Mouse (Mus musculus) spleen, postnatal 4 days (tissue): ENCODE data around the gene Atxn2l.
A peak's percentile ranks its signal among the peaks of the same experiment; 100 is the strongest.

Experiments used
- DNase-seq, 2 experiments: peaks; one replicate each; pipeline ENCODE4 v3.0.0; 2022; ENCODE audit warnings: low spot score in 2 of 2

The Atxn2l gene

DNA sequence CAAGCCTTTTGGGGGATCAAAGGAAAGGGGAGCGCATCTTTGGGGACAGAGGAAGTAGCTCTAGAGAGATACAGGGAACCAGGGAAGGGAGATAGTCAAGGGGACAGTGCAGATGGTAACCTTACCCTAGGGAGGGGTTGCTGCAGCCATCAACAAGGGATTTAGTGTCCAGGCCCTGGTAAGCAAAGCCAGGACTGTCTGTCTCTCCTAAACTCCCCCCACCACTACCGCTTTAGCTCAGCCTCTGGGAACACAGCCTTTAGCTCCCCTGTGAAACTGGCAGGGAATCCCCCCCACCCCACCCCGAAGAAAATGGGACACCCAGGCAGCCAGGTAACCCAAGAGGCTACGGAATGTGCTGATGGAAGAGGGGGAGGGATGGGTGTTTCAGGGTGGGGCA is 39.7 kb downstream of the Atxn2l start:
- no peak for DNase-seq

GRCm38 (mm10) chr7:126463004-126463403 is 40.2 kb downstream of the Atxn2l start, which contains the start of gene Atp2a1:
Gene Atp2a1 (minus strand): TSS chr7:126463108.
- DNase-seq, result peak in 1 of 2 experiments; percentile 61

- DNase-seq, result no peak
Measured at GRCm38 (mm10) chr7:126461626-126462025, 41.6 kb downstream of the Atxn2l start.

GRCm38 (mm10) chr7:126460623-126461399 is 42.4 kb downstream of the Atxn2l start:
- peak in 1 of 2 experiments; percentile 57 for DNase-seq

DNA sequence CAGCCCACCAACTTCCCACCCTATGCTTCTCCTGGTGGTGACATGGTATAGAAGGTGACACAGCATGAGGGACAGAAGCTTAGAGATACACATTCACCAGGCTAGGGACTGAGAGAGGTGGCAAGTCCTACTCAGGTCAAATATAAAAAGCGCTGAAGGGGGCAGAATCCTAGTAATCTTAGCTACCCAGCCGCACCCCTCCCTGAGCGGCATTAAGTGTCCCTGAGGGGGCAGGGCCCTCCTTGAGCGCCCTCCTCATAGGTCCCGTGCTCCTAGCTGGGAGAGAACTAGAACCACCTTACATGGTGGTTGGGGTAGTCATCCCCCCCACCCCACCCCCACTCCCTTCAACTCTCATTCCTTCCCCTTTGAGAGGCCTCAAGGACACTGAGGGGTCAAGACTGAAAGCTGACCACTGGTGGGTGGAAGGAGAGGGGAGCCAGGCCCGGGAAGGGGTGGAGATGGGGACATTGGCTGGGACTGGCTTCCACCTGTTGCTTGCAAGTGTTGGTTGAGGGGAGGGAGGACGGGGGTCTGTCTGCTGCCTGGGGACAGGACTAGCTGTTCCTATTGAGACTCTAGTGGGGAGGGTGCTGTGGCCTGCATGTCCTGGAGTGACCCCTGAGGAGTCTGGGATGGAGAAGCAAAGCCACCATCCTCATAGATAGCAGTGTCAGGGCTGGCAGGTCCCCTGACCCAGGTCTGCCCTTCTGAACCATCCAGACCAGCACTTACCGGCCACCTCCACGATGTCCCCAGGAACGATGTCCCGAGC is 44.2 kb downstream of the Atxn2l start:
- peak in 1 of 2 experiments; percentile 55 for DNase-seq

- no peak for DNase-seq
Measured at GRCm38 (mm10) chr7:126458225-126458624, 45.0 kb downstream of the Atxn2l start.

- DNase-seq, result peak in 1 of 2 experiments; percentile 58
Measured at GRCm38 (mm10) chr7:126456382-126457266, 46.6 kb downstream of the Atxn2l start.

DNA sequence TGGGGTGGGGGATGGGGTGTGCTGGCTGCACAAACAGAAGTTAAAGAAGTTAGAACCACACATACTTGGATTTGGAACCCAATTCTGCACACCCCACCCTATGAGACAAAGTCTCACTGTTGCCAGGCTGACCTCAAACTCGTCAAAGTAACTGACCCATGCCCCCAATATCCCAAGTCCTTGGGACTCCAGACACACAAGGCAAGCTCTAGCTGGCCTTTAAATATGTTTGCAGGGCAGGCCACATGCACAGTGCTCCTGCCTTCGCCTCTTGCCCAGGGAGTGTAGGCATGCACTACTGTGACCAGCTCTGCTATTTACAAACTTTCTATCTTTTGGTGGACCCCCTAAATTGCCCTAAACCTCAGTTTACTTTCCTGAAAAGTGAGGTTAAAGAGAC is 48.0 kb downstream of the Atxn2l start:
- no peak for DNase-seq

DNA sequence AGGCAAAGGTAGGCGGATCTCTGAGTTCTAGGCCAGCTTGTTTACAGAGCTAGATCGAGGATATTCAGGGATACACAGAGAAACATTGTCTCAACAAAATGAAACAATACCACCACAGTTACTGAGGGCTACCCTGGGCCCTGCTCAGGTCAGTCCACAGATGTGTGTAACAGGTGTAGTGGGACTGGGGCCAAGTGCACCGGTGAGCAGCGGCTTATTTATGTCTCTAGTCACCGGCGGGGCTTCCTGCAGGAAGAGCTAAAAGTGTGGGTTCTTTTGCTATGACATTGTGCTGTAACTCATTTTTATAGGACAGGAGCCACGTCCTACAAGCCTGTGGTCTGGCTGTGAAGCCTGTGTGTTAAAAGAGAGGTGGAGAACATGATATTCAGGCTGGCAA is 49.4 kb downstream of the Atxn2l start:
- DNase-seq, result no peak

DNA sequence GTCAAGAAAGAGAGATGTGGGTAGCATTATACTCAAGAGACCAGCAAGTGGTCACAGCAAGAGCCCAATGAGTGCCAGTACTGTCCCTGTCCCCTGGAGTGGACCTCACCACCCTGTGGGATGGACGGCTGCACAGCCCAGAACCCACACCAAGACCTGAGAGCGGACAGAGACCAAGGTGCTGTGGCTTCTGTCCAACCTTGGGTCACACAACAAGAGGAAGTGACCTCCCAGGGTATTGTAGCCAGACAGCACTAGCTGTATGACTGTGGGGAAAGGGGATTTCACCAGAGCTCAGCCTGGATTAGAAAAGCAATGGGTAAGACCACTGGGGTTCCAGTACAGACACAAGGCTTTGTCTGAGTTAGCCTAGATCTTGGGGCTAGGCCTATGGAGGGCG is 51.0 kb downstream of the Atxn2l start:
- no peak for DNase-seq

- no peak for DNase-seq
Measured at GRCm38 (mm10) chr7:126450641-126451040, 52.6 kb downstream of the Atxn2l start.

- DNase-seq, result peak in 1 of 2 experiments; percentile 60
Measured at GRCm38 (mm10) chr7:126449991-126450390, 53.2 kb downstream of the Atxn2l start.

- peak in 1 of 2 experiments; percentile 63 for DNase-seq
Measured at GRCm38 (mm10) chr7:126448481-126448880, 54.8 kb downstream of the Atxn2l start.

DNA sequence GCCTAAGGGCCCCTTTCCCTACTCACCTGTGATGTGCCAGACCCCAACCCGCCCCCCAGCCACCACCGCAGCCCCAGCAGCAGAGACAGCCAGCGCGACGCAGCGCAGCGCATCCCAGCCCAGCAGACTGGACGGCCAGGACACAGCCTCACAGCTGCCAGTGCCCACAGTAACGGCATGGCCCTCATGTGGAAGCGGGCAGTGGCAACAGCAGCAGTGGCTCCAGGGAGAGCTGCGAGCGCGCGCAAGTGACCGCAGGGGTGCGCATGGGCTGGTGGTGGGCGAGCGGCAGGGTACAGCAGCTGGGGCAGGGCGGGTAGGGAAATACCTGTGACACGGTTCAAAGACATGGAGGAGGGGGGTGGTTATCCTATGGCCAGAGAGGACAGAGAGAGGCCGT is 57.0 kb downstream of the Atxn2l start:
- peak in 1 of 2 experiments; percentile 61 for DNase-seq

- no peak for DNase-seq
Measured at GRCm38 (mm10) chr7:126445104-126445815, 58.0 kb downstream of the Atxn2l start.

GRCm38 (mm10) chr7:126444536-126444935 is 58.7 kb downstream of the Atxn2l start:
- no peak for DNase-seq

DNA sequence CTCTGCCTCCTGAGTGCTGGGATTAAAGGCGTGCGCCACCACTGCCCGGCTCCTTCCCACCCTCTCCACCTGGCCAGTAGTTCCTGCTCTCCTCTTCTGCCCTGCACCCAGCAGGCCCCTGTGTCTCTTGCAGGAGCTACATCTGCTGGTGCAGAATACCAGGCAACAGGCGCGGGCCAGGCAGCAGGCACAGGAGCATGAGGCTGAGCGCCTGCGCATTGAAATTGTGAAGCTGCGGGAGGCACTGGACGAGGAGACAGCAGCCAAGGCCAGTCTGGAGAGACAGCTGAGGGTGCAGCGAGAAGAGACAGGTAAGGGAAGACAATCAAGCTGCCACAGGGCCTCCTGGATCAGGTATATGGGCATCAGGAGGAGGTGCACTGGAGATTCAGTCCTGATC is 59.2 kb downstream of the Atxn2l start:
- DNase-seq, result peak in 1 of 2 experiments; percentile 59
